Mouse (Mus musculus) forebrain, embryonic 14.5 days (tissue): ENCODE measurements around the gene Strn3. TPM values are rescaled to one million over a fixed set of nuclear protein-coding genes. Genes with fewer than 3 reads are reported as not detected.

Source experiments
- ATAC-seq: fragments of 200-750 bp; cut with Nextera tagmentation; 2 replicates; pipeline ENCODE4 v1.8.0; 2017; ENCODE audit warnings: mild to moderate bottlenecking, moderate library complexity
- DNase-seq: peaks from one replicate; pipeline ENCODE4 v3.0.0-alpha.2; 2015; ENCODE audit warnings: low spot score
- H3K27ac ChIP-seq: fragments of 300-500 bp; sonication (generic); 2 replicates; pipeline ENCODE4 v1.5.1; 2014; ENCODE audit warnings: low read depth, mild to moderate bottlenecking, control low read depth, low read length, moderate library complexity
- H3K27me3 ChIP-seq: fragments of 300-500 bp; sonication (generic); replicated peaks from 2 replicates; pipeline ENCODE4 v1.6.1; 2014; ENCODE audit warnings: low read length, control low read depth, mixed read lengths; ENCODE audit not compliant: control insufficient read depth, insufficient read depth
- H3K36me3 ChIP-seq: fragments of 300-500 bp; sonication (generic); 2 replicates; pipeline ENCODE4 v1.6.1; 2014; ENCODE audit warnings: low read length, control low read depth; ENCODE audit not compliant: control insufficient read depth, insufficient read depth
- H3K4me1 ChIP-seq: fragments of 300-500 bp; sonication (generic); 2 replicates; pipeline ENCODE4 v1.6.1; 2014; ENCODE audit warnings: antibody characterized with exemption, low read length, control low read depth; ENCODE audit not compliant: control insufficient read depth, insufficient read depth
- H3K4me2 ChIP-seq: fragments of 300-500 bp; sonication (generic); 2 replicates; pipeline ENCODE4 v1.6.1; 2014; ENCODE audit warnings: mild to moderate bottlenecking, control low read depth, low read length
- H3K4me3 ChIP-seq: fragments of 300-500 bp; sonication (generic); 2 replicates; pipeline ENCODE4 v1.5.1; 2014; ENCODE audit warnings: low read depth, low read length, control low read depth
- H3K9ac ChIP-seq: fragments of 300-500 bp; sonication (generic); 2 replicates; pipeline ENCODE4 v1.6.1; 2014; ENCODE audit warnings: mild to moderate bottlenecking, low read length, control low read depth, moderate library complexity
- H3K9me3 ChIP-seq: fragments of 300-500 bp; sonication (generic); replicated peaks from 2 replicates; pipeline ENCODE4 v1.6.1; 2016; ENCODE audit warnings: low read length, control low read depth, mixed read lengths; ENCODE audit not compliant: control insufficient read depth
- WGBS: fragments of 180-500 bp; shearing (Covaris S2); extraction: QIAGEN DNeasy Blood & Tissue Kit; methylation state at CpG from one replicate; pipeline ENCODE4 v1.1.7; 2014; 5-methylcytosine and 5-hydroxymethylcytosine counted together
- polyA plus RNA-seq: library from polyadenylated mRNA; unstranded; fragments of >200 nt; fragmentation: Nextera tagmentation; extraction: Ambion mirVana; gene quantifications from 2 replicates; pipeline ENCODE4 v1.2.1, GENCODE M21; 2014

Gene Strn3
- polyA plus RNA-seq, 1 experiment from 2014 or later = 46.9 TPM

DNA sequence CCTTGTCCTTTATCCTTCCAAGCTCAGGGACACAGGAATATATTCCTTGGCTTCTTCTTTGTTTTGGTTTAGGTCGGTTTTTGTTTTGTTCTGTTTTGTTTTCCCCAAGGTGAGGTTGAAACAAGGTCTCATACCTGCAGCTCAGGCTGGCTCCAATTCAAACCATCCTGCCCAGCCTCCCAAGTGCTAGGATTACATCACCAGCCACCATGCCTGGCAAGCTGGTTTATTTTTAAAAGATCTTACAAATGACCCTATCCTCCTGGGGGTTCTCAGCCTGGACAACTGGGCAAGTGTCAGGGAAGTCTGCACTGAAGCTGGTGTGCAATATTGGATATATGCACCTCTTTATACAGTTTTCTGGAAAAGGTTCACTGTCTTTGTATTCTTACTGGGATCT is 21.0 kb upstream of the Strn3 start:
- no peaks in the 10 kb centered on the region for H3K9me3 ChIP-seq
- no peak overlapping the region for H3K4me2 ChIP-seq
- H3K27me3 ChIP-seq = no peaks in the 10 kb centered on the region
- no peak overlapping the region for H3K9ac ChIP-seq
- 79% methylated on average over 1 of the region's 1 CpGs for WGBS
- no peak overlapping the region for H3K4me3 ChIP-seq
- no peak for DNase-seq
- ATAC-seq = no peak
- no peak overlapping the region for H3K27ac ChIP-seq
- no peaks in the 10 kb centered on the region for H3K4me1 ChIP-seq
- no peaks in the 10 kb centered on the region for H3K36me3 ChIP-seq

DNA sequence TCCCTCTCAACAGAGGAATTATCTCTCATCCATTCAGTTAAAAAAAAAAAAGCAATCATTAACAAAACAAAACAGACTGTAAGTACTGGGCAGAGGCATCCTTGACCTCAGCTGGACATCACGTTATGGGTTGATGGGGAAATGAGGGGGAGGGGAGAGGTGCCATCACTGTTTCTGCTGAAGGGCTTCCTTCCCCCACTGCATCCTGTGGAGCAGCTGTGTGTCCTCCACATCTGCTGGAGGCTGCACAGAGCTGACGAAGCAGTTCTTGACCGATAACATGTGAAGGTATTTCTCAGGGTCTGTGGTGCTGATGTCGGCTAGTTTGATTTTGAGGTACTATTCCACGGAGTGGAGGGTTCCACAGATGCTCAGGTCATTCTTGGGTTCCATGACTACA is 18.5 kb upstream of the Strn3 start:
- Histone ChIP-seq H3K4me2 (no peak overlapping the region), H3K4me3 (no peak overlapping the region), H3K9me3 (no peaks in the 10 kb centered on the region), H3K27me3 (no peaks in the 10 kb centered on the region), H3K36me3 (0 out of 2 replicates have a peak, but pooled peaks cover 4% of the 10 kb centered on the region), H3K4me1 (no peaks in the 10 kb centered on the region), H3K9ac (no peak overlapping the region), H3K27ac (no peak overlapping the region)
- 84% methylated on average over 5 of the region's 5 CpGs for WGBS
- no peak for ATAC-seq
- DNase-seq = no peak

DNA sequence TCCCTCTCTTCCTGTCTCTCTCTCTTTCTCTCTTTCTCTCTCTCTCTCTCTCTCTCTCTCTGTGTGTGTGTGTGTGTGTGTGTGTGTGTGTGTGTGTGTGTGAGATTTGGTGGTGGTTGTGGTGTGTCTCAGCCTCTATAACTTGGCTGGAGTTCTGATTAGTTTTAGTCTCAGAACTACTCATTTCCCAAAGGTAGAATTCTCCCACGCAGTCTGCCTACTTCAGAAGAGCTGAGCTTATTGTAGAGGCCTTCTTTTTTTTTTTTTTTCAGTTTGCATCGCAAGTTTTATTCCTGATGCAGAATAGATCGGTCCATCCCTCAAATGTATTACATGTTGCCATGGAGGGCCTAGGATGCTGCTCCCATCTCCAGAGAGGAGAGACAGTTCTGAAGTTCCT is 18.0 kb upstream of the Strn3 start:
- no peak overlapping the region for H3K4me2 ChIP-seq
- DNase-seq (no peak), ATAC-seq (no peak)
- no peak overlapping the region for H3K9ac ChIP-seq
- no peak overlapping the region for H3K27ac ChIP-seq
- H3K9me3 ChIP-seq = no peaks in the 10 kb centered on the region
- 0 out of 2 replicates have a peak, but pooled peaks cover 4% of the 10 kb centered on the region for H3K36me3 ChIP-seq
- H3K4me3 ChIP-seq = no peak overlapping the region
- H3K4me1 ChIP-seq = no peaks in the 10 kb centered on the region
- WGBS = 78% methylated on average over 3 of the region's 3 CpGs
- no peaks in the 10 kb centered on the region for H3K27me3 ChIP-seq

DNA sequence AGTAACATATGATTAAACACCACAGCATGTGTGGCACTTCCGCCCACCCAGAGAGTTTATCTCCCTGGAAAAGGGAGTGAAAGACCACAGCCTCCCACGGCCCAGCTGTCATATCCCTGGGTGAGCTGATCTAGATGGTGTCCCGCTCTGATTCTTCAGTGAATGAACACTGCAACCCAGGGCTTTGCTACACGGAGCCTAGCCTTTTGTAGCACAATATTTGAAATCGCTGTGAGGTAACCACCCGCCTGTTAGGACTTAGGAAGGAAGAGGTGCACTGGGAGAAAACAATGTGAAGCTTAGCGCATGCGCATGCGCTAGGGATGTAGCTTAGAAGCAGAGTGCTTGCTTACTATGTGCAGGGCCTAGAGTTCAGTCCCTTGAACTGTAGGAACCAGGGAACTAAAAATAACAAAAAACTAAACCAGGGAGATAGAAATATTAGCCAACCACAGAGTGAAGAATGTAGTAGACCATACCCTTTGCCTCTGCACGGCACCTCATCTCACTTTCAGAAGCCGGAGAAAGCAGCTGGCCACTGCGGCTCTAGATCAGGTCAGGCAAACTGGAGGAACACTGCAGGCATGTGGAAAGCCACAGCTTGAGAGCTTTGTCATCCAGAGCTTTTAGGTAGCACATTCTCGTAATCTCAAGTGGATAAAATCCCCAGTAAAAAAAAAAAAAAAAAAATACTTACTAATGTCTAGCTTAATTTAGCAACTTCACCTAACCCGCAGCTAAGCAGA is 17.4 kb upstream of the Strn3 start:
- Histone ChIP-seq H3K27me3 (no peaks in the 10 kb centered on the region), H3K4me3 (no peak overlapping the region), H3K36me3 (0 out of 2 replicates have a peak, but pooled peaks cover 4% of the 10 kb centered on the region), H3K9ac (no peak overlapping the region), H3K9me3 (no peaks in the 10 kb centered on the region), H3K4me2 (no peak overlapping the region), H3K27ac (no peak overlapping the region), H3K4me1 (no peaks in the 10 kb centered on the region)
- ATAC-seq (no peak), DNase-seq (peak; percentile 17)
- 62% methylated on average over 14 of the region's 14 CpGs for WGBS

DNA sequence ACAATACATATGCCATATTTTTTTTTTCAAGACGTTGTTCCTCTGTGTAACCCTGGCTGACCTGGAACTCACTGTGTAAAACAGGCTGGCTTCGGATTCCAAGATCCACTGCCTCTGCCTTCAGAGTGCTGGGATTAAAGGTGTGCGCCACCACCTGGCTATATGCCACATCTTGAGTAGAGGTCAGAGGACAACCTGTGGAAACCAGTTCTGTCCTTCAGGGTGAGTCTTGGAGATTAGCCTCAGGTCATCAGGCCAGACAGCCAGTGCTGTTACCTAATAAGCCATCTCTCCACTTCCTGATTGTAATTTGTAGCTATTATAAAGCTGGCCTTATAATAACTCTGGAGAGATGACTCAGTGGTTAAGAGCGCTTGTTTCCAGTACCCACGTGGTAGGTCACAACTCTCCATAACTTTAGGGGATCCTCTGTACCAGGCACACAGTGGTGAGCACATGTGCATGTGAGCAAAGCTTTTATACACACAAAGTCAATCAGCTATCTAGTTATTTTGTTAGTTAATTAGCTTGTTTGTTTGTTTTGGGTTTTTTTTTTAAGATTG is 15.1 kb upstream of the Strn3 start:
- Histone ChIP-seq H3K36me3 (0 out of 2 replicates have a peak, but pooled peaks cover 4% of the 10 kb centered on the region), H3K4me2 (no peak overlapping the region), H3K27ac (no peak overlapping the region), H3K4me1 (no peaks in the 10 kb centered on the region), H3K9me3 (no peaks in the 10 kb centered on the region), H3K4me3 (no peak overlapping the region), H3K9ac (no peak overlapping the region), H3K27me3 (no peaks in the 10 kb centered on the region)
- ATAC-seq (no peak), DNase-seq (no peak)
- 82% methylated on average over 5 of the region's 5 CpGs for WGBS

DNA sequence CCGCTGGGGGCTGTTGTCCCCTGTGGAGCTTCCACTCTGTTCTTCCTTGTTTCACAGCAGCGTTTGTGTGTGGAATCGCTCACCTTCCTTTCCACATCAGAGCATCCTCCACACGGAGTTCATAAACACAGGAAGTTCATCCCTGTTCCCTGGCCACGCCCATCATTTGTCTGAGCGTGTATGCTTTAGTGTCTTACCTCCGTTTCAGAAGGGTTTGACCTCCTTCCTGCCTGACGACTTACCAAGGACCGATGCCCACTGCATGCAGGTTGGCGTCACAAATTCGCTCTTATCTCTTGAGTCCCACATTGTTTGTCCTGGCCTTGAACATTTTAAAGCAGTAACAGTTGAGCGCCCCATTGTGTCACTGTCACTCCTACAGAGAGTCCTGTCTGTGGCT is 14.1 kb upstream of the Strn3 start:
- Histone ChIP-seq H3K4me3 (no peak overlapping the region), H3K27ac (no peak overlapping the region), H3K9ac (no peak overlapping the region), H3K4me1 (no peaks in the 10 kb centered on the region), H3K36me3 (0 out of 2 replicates have a peak, but pooled peaks cover 4% of the 10 kb centered on the region), H3K9me3 (no peaks in the 10 kb centered on the region), H3K27me3 (no peaks in the 10 kb centered on the region), H3K4me2 (no peak overlapping the region)
- DNase-seq (no peak), ATAC-seq (no peak)
- 85% methylated on average over 12 of the region's 12 CpGs for WGBS

DNA sequence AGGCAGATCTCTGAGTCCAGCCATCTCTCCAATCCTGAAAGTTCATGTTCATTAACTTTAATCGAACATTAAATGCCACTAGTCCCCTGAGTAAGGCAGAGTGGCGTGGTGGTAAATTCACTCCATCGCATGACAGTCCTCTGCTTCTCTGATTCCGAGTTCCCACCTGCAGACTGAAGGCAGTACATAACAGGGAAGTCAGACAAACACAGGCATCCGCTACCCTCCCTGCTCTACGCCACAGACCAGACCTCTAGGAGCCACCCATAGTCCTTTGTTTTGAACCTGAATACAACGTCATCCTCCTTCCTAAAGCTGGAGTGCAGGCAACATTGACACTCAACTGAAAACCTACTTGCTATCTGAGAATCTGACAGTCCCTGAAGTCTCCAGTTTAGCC is 12.9 kb upstream of the Strn3 start:
- 72% methylated on average over 7 of the region's 7 CpGs for WGBS
- Histone ChIP-seq H3K4me1 (no peaks in the 10 kb centered on the region), H3K27me3 (no peaks in the 10 kb centered on the region), H3K4me2 (no peak overlapping the region), H3K4me3 (no peak overlapping the region), H3K27ac (no peak overlapping the region), H3K9me3 (no peaks in the 10 kb centered on the region), H3K36me3 (0 out of 2 replicates have a peak, but pooled peaks cover 4% of the 10 kb centered on the region), H3K9ac (no peak overlapping the region)
- ATAC-seq = no peak
- no peak for DNase-seq

DNA sequence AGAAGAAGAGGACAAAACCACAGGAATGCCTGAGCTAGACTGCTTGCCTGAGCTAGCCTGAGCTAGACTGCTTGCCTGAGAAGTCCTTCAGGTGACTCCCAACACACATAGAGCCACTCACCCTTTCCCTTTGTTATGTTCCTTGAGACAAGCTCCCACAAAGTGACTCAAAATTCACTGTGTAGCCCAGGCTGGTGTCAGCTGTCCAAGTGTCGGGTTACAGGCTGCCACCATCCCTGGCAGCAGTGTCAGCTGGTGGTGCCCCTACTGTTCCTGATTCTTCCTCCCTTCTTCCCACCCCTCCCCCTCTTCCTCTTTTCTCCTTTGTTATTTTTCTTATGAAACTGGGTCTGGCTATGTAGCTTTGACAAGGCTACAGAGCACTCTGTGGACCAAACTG is 12.2 kb upstream of the Strn3 start:
- DNase-seq (no peak), ATAC-seq (peak; percentile 40; the same call in 1 of the 2 replicates)
- WGBS = 13% methylated on average over 1 of the region's 1 CpGs
- Histone ChIP-seq H3K9ac (no peak overlapping the region), H3K27ac (no peak overlapping the region), H3K4me2 (no peak overlapping the region), H3K27me3 (no peaks in the 10 kb centered on the region), H3K9me3 (no peaks in the 10 kb centered on the region), H3K4me1 (no peaks in the 10 kb centered on the region), H3K4me3 (no peak overlapping the region), H3K36me3 (0 out of 2 replicates have a peak, but pooled peaks cover 4% of the 10 kb centered on the region)

DNA sequence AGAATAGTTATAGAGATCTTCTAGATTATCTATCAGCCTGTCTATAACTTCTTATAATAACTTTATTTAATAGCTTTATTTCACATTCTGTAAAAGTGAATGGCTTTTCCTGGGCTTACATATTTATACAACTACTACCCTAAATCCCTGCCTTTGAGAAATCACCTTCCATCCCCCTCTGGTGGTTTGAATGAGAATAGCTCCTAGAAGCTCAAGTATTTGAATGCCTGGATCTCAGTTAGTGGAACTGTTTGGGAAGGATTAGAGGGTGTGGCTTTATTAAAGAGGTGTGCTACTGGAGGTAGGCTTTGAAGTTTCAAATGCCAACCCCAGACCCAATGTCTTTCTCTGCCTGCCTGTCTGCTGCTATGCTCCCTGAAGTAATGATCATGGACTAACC is 10.0 kb upstream of the Strn3 start:
- no peaks in the 10 kb centered on the region for H3K4me1 ChIP-seq
- DNase-seq (no peak), ATAC-seq (no peak)
- no peak overlapping the region for H3K9ac ChIP-seq
- H3K4me3 ChIP-seq = no peak overlapping the region
- H3K36me3 ChIP-seq = 0 out of 2 replicates have a peak, but pooled peaks cover 4% of the 10 kb centered on the region
- no peak overlapping the region for H3K4me2 ChIP-seq
- no peaks in the 10 kb centered on the region for H3K9me3 ChIP-seq
- no peak overlapping the region for H3K27ac ChIP-seq
- H3K27me3 ChIP-seq = no peaks in the 10 kb centered on the region
